Mouse (Mus musculus) left cerebral cortex, adult 9 months (tissue): ENCODE measurements at regions not wholly inside any gene's neighbourhood (a gene's known extent, or its start where the extent isn't known, plus 50 kb on each side); places are given as distances from the start of the nearest gene placed in this dataset.

Experiments used
- DNase-seq, 2 experiments: peaks; one replicate each; pipeline ENCODE4 v3.0.0; 2022; ENCODE audit warnings: low spot score in 2 of 2

DNA sequence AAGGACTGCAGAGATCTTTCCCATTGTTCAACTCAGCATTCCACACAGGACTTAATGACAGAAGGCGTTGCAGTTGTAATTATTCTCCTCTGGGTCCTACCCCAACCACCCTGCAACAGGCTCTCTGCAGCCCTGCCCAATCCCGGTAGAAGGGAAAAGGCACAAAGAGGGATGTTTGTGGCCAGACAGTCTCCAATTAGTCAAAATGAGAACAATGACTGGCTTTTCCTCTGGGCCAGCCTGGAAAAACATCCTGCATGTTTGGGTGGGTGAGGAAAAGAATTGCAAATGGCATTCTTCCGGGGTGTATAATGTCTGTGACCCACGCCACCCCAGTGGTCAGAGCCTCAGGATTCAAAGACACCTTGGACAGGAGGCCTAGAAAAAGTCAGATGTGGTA lies 168.8 kb upstream of the Spag17 start:
- DNase-seq = no peak

DNA sequence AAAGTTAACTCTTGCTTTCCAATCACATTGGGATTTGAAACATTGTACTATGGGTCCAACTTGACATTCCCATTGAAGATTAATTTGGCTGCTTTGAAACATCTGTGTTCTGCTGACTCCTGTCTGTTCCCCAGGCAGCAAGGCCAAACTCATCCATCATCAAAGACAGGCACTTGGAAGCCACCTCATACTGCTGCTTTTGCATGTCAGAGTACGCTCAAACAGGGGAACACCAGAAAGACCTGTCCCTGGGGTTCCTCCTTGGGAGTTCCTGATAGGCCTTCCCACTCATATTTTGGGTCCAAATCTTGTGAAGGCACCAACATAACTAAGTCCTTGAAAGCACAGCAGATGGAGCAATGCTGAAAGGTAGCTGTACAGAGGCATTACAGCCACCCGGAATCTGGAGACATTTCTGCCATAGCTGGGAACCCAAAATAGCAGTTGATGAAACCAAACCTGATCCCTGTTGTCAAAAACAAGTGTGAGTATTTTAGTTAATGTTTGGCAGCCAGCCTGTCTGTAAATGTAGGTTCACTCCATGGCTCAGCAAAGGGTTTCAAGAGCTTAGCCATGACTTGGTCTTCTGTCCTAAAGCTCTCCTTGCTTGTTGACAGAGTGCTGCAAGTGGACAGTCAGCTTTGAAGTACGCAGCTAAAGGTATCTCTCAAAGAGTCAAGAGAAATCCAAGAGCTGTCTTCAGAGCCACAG lies 147.0 kb upstream of the Spag17 start:
- DNase-seq = no peak

DNA sequence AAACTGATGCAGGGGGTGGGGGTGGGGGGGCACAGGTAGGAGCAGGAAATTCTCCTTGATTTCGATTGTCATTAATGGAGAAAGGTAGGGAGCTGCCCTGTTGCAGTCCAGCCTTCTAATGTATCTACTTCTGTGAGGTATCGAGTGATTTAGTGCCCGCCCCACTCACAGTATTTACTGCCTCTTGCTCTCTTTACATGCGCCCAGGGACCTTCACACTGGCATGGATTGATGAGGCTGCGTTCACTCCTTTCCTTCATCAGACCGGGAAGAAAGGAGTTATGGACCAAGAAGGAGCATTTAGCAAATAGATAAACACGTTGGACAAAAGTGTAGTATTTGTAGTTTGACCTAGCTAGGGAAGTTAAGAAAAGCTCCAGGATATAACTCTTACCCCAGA lies 145.6 kb upstream of the Spag17 start:
- no peak for DNase-seq

DNA sequence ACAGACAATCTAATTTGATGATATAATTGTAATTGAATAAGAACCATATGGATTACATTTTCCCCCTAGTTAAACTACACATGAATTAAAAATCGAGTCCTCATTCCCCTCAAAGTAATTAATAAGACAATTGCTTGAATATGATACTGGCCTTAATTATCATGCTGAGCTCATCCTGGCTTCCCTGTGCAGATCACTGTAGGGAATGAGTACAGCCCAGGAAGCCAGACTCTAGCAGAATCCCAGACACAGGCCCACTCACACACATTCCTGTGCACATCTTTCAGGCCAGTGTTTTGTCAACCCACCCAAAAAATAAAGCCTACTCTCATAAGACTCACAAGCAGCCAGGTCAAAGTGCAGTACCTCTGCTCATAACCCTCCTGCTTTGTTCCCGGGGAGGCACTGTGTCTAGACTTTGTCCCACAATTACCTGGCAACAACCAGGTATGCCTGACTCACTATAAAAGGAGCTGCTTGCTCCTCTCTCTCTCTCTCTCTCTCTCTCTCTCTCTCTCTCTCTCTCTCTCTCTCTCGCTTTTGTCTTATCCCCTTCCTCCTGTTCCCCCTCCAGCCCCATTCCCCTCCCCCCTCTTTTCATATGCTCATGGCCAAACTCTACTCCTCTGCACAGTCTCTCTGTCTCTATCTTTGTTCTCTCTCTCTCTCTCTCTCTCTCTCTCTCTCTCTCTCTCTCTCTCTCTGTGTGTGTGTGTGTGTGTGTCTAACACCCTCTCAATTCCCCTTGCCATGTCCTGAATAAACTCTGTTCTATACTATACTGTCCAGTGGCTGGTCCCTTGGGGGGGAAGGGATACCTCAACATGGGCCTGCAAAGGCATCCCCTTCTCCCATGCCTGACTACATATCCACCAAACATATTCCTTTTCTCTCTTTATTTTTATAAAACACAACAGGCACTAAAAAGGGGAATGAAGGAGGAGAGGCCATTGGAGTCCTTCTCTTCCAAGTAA lies 143.7 kb upstream of the Spag17 start:
- DNase-seq = no peak

DNA sequence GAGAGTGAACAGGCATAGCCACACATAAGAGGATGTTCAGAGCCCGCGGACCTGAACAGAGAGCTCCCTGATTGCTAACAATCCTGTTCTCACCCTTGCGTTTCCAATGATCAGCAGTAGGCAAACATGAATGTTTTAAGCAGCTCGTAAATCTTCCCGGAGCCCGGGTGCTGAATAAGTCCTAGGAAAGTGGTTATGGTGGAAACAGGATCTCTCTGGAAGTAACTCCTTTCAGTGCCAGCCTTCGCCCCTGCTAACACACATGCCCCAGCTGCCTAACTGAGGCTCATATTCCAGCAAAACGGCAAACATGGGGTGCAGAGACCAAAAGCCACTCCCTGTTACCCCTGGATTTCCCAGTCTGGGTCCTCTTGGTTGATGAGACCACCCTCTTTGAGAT lies 135.5 kb upstream of the Spag17 start:
- DNase-seq = no peak

DNA sequence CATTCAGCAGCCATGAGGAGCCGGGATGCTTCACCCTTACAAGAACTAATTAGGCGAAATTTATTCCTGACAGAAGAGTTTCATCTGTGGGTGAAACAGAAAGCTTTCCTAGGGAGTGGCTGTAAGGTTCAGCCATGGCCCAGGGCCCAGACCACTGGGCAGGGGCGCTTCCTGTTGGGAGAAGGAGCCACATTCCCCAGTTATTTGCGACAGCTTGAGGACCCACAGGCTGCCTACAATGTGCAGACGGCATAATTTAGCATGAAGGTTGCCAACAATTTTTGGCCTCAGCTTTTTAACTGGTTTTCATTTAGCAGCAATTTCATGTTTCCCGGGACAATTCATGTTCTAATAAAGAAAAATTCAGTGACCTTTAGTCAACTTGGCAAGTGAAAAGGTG lies 106.7 kb upstream of the Spag17 start:
- no peak for DNase-seq

DNA sequence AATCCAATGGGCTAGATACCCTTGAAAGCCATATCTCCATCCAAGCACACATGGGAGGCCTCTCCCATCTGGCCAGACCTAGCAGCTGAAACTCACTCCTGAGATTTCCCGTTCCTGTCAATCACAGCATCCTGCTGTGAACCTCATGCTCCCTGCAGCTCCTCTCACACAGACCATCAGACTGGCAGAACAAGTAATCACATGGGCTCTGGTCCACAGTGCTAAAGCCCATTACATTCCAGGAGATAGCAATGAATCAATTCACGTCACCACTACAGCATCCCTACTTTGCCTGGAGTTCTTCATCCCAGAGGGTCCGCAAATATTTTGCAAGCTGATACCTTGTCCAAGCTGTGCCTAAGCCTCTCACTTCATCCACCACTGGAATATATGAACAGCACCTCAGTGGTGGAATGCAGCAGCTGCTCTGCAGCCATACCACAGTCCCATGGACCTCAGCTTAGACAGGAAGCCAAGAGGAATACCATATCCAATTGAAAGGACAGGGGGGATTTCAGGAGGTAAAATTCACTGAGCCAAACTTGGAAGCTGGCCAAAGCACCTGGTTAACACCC lies 99.2 kb upstream of the Spag17 start:
- DNase-seq = no peak

DNA sequence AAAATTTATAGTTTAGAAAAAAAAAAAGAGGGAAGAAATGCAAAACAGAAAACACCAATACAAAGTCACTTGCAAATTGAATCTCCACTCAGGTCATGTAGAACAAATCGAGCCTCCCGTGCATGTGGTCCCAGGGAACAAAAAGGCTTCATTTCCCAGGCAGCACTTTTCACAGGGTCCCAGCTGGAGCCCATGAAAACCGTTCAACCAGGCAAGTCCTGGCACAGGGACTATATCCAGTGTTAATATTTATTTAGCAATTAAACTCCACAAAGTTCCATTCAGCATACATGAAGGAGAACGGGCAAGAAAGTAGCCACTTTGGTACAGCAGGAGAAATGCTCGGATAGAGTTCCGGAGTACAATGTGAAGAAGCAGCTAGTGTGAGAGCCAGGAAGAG lies 93.9 kb upstream of the Spag17 start:
- no peak for DNase-seq

DNA sequence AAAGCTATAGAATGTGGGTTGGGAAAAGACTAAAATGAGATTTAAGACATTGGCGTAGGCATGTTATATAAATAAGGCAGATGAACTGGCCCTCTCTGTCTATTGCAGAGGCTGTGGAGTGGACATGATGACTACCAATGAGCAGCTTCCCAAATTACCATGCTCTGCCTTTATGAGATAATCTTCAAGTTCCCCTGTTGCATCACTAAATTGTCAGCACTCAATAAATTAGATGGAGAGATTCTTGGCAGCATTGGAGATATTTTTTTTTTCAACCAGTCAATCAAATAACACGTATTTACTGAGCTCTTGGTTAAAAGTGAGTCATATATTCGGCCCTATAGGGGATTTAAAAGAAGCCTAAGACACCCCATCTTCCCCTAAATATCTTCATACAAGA lies 91.6 kb upstream of the Spag17 start:
- DNase-seq = no peak

DNA sequence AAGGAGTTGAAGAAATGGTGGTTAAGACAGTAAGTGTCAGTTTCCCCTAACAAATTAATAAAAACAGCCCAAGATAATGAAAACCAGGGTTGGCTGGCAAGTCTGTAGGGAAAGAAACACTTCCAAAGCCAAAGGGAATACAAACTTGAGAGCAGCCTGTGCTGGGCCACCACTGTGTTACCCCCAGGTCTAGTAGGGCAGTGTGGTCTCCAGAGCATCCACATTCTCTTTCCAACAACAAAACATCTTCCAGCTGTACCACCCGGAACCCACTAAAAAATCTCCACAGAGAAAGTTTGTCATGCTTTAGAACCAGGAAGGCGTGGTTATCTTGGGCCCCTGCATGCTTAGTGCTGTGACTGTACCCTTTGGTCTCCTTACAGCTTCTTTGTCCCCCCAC lies 89.4 kb upstream of the Spag17 start:
- DNase-seq = no peak

DNA sequence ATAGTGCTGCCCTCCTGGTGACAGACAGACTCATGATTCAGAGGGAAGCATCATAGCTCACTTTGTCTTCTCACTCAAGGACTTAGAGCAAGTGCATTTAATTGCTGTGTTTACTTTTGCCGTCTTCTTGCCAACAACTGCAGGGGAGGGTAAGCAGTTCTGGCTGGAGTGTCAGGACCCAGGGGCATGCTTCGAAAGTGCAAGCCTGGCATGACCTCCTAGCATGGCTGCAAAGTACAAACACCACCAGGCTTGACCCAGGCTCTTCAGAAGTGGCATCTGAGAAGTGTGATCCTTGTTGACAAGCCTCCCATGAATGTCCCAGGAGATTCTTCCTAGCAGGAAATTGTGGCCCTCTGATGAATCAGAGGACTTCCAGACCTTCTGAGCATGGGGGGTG lies 87.4 kb upstream of the Spag17 start:
- DNase-seq = no peak

DNA sequence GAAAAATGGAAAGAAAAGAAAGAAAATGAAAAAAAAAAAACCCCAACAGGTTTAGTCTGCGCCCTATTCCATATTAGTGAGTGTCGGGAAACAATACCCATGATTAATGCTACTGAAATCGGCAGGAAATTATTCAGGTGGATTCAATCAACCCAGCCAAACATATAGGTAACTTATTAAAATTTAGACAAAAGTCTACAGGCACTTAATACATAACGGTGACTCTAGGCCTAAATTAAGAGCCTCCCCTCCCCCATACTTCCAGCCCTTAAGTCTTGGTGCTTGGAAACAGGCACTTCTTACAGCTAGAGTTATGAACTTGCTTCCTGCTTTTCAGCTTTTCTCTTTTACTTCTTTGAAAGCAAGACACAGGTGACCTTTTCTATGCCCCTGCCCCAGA lies 74.7 kb upstream of the Spag17 start:
- DNase-seq = no peak

DNA sequence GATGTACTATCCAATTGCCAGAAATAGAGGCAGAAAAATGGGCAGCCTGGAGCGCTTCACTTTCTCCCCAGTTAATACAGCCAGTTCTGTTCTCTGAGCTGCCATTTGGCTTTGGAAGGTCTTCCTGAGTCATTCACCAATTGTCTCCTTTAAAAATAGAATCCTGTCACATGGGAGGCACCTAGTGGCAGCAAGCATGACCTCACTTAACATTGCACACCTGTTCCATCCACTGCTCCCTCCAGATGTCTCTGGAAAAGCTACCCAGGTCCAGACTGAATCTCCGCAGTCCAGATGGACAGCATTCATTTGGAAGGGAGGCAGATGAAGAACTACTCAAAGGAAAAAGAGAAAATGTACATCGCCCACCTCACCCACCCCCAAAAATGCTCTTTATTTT lies 73.9 kb upstream of the Spag17 start:
- DNase-seq = no peak

DNA sequence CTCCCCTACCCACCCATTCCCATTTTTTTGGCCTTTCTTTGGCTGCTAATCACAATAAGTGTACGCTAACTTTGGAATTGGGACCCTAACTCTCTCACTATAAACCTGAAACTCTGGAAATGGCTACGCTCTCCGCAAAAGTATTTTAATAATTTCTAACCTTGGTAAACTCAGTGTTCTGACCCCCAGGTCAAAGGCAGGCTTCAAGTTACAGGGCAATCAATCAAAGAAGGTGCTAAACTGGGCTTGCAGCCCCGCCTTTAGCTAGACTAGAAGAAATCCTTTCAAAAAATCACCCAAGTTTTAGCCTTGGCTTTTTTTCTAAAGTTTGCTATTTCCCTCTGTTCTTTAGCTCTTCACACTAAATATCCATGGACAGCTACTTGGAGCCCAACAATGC lies 72.4 kb upstream of the Spag17 start:
- DNase-seq = no peak

DNA sequence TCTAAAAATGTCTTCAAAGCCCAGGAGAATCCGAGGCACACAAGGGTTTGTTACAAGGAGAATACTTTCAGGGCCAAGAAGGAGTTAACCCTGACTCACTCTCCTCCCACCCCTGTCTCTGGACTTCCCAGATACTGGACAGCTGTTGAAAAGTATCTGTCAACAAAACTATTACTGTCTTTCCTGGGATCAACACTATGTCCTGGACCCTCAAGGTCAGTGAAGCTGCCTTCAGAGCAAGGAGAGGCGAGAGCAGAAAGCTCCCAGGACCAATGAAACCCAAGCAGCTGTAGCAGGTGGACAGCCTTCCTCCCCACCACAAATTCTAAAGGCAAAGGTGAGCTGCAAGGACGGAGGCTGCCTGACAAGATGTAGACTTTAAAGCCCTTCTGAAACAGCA lies 70.1 kb upstream of the Spag17 start:
- DNase-seq = no peak

DNA sequence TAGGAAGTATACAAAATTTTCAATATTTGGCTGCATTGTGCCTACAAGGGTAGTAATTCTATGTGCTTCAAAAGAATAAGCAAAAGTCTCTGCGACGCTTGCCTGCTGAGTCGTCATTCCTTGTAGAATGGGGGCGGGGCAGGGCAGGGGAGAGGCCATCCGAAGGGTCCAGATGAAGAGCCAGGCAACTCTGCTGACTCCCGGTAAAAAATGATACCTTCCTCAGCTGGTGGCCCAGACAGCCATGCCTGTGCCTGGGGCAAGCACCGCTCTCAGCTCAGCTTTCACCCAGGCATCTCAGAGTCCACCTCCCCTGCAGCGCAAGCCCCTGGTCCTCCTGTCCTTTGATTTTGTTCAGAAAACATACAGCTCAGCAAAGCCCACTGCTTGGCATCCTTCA lies 67.2 kb upstream of the Spag17 start:
- DNase-seq = no peak

DNA sequence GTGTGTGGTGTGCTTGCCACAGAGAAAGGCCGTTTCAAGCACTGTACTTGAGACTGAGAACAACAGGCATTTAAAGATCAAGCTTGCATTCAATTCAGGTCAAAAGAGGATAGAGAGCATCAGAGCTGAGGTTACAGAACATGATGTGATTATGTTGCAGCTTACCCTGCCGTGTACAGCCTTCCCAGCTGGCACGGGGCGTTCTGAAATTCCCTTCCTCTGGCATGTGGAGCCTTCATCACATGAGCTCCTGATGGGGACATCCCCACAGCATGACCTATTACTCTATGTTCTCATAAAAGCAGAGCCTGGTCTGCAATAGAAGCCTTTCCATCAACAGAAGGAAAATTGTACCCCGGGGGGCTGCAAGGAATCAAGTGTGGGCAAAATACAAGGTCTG lies 62.5 kb upstream of the Spag17 start:
- DNase-seq = no peak

DNA sequence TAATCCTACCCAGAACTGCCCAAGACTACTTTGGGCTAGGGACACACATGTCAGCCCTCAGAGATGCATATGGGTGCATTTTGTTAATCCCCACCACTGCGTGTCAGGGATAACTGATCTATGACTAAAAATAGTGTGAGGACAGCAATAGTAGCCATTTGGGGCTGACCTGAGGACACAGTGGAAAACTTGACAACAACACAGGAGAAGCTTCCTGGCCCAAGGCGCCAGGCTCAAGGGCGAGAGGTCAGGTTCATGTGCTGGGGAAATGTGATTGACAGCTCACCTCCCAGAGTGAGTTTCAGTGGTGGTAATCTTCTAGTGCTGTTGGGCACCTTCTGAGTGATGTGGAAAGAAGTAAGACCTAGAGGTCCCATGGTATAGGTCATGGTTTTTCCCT lies 62.0 kb upstream of the Spag17 start:
- DNase-seq = no peak
